Mouse (Mus musculus) limb, embryonic 10.5 days (tissue): Measurements from ENCODE around the gene Nell1. TPM values are rescaled to one million over a fixed set of nuclear protein-coding genes. Genes with fewer than 3 reads are reported as not detected.
"Not testable (repeated sequence)": the region's sequence is repeated elsewhere in the genome, so short reads cannot be mapped to it uniquely, and the experiment has no call there.

Experiments used
- DNase-seq: peaks from one replicate; pipeline ENCODE4 v3.0.0-alpha.2; 2017; ENCODE audit warnings: low spot score
- H3K27ac ChIP-seq: fragments of 300-500 bp; sonication (generic); 2 replicates; pipeline ENCODE4 v1.5.1; 2016; ENCODE audit warnings: mild to moderate bottlenecking
- H3K27me3 ChIP-seq: fragments of 300-500 bp; sonication (generic); 2 replicates; pipeline ENCODE4 v1.6.1; 2016; ENCODE audit warnings: low read depth, mild to moderate bottlenecking; ENCODE audit not compliant: poor library complexity, severe bottlenecking
- H3K36me3 ChIP-seq: fragments of 300-500 bp; sonication (generic); 2 replicates; pipeline ENCODE4 v1.6.1; 2016; ENCODE audit warnings: mild to moderate bottlenecking, moderate library complexity
- H3K4me1 ChIP-seq: fragments of 300-500 bp; sonication (generic); 2 replicates; pipeline ENCODE4 v1.6.1; 2016
- H3K4me3 ChIP-seq: fragments of 300-500 bp; sonication (generic); 2 replicates; pipeline ENCODE4 v1.5.1; 2016; ENCODE audit warnings: mild to moderate bottlenecking, moderate library complexity
- H3K9me3 ChIP-seq: fragments of 300-500 bp; sonication (generic); replicated peaks from 2 replicates; pipeline ENCODE4 v1.6.1; 2016; ENCODE audit warnings: mild to moderate bottlenecking
- WGBS: fragments of 180-500 bp; shearing (Covaris S2); methylation state at CpG from one replicate; pipeline ENCODE4 v1.1.7; 2016; 5-methylcytosine and 5-hydroxymethylcytosine counted together
- polyA plus RNA-seq: library from polyadenylated mRNA; unstranded; fragments of >200 nt; fragmentation: Nextera tagmentation; extraction: Ambion mirVana; gene quantifications from 2 replicates; pipeline ENCODE4 v1.2.1, GENCODE M21; 2016

The Nell1 gene
- polyA plus RNA-seq = 0.55 and 0.74 TPM in 2 replicates

DNA sequence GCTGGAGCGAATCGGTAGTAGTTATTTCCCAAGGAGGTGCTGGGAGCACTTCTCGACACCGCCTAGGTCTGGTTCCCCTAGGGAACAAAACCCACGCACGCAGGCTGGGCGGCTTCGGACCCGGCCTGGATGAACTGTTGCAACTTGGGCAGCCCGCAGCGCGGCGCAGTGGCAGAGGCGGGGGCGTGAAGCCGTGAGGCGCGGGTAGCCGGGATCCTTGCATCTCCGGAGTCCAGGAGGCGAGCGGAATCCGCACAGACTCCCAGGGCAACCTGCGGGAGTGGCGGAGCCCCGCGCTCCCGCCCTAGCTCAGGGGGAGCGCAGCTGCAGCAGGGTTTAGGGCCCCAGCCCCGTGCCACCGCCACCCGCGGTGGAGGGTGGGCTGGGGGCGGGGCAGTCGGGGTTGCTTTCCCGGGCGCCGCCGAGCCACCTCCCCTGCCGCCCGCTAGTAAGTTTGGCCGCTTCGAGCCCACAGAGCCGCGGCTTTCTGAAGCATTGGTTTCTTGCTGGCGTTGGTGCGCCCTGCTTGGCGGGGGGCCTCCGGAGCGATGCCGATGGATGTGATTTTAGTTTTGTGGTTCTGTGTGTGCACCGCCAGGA is at the start of gene Nell1:
Gene Nell1 (plus strand): TSS at position 24 of the 600 bp plus-strand sequence.
- Histone ChIP-seq H3K27ac (peak within 1 kb of the TSS; percentile 71), H3K36me3 (no peaks in the 10 kb centered on the region), H3K4me1 (peaks cover 18% of the 10 kb centered on the region), H3K27me3 (peaks cover 86% of the 10 kb centered on the region), H3K4me3 (peak within 1 kb of the TSS; percentile 63), H3K9me3 (no peaks in the 10 kb centered on the region)
- WGBS = under 1% methylated on average over 52 of the region's 52 CpGs
- peak; percentile 64 for DNase-seq

DNA sequence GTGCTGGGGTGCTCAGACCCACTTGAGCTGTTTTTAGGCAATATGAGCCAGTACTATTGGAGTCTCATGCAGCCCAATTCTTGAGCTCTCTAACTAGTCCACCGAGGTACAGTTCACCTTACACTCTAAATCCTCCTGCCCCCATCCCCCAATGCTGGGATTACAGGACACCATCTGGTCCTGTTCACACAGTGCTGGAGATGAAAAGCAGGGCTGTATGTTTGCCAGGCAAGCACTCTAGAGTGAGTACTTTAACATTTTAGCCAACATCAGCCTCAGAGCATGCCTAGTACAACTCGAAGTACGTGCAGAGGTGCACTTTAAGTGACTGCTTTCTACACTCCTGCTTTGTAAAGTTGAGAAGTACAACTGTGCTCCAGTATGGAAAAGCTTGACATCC is 46.1 kb upstream of the Nell1 start:
- Histone ChIP-seq H3K9me3 (no peaks in the 10 kb centered on the region), H3K36me3 (no peaks in the 10 kb centered on the region), H3K4me3 (no peak overlapping the region), H3K27ac (no peak overlapping the region), H3K4me1 (peaks cover 17% of the 10 kb centered on the region), H3K27me3 (0 out of 2 replicates have a peak, but pooled peaks cover 11% of the 10 kb centered on the region)
- no peak for DNase-seq
- 51% methylated on average over 3 of the region's 3 CpGs for WGBS

DNA sequence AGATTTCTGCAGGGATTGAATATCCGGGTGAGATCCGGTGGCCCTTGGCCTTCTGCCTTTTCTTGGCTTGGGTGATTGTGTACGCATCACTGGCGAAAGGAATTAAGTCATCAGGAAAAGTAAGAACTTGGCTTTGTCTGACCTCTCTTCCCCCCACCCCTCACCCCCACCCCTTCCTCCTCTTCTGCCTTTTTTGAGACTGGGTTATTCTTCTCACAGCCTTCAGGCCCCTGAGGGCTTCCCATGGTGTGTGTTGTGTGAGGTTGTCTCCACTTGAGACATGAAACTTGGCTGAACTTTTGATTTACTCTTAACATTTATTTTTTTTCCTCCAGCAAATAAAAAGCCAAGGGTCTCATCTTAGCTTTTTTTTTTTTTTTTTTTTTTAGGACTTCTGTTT is 44.7 kb upstream of the Nell1 start:
- Histone ChIP-seq H3K9me3 (no peaks in the 10 kb centered on the region), H3K27me3 (0 out of 2 replicates have a peak, but pooled peaks cover 2% of the 10 kb centered on the region), H3K27ac (no peak overlapping the region), H3K36me3 (no peaks in the 10 kb centered on the region), H3K4me1 (peaks cover 17% of the 10 kb centered on the region), H3K4me3 (no peak overlapping the region)
- DNase-seq = no peak
- 81% methylated on average over 4 of the region's 4 CpGs for WGBS

DNA sequence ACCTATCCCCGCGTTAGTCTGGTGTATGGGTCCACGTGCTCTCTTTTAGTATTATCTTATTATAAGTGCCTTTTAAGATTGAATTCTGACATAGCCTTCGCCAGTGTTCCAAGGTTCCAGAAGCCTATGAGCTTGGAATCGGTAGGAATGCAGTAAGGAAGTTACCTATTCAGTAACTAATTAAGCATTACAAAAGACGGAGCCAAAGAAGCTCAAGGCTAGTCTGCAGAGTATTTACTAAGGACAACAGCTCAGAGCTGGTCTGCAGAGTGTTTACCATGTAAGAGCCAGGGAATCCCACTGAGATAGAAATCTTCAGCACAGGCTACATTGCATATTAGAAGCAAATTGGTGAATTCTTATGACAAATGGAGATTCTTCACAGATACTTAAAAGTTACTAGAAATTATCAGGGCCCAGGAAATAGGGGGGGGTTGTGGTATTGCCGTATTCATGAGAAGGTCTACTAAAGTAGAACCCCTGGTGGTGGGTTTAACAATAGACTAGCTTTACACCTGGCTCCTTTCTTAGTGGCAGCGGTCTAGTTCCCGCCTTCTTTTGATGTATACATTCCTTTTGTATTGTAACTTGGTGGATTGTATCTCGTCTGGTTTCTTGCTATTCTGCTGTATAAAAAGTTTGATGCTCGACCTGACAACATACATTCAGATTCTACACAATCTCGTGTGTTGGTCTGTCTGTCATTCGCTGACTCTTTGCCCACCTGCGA is 41.1 kb upstream of the Nell1 start:
- not testable (repeated sequence) for H3K27ac ChIP-seq, H3K27me3 ChIP-seq, H3K4me3 ChIP-seq, H3K36me3 ChIP-seq, H3K9me3 ChIP-seq, DNase-seq
- WGBS = 89% methylated on average over 14 of the region's 14 CpGs
- H3K4me1 ChIP-seq = peaks cover 15% of the 10 kb centered on the region

DNA sequence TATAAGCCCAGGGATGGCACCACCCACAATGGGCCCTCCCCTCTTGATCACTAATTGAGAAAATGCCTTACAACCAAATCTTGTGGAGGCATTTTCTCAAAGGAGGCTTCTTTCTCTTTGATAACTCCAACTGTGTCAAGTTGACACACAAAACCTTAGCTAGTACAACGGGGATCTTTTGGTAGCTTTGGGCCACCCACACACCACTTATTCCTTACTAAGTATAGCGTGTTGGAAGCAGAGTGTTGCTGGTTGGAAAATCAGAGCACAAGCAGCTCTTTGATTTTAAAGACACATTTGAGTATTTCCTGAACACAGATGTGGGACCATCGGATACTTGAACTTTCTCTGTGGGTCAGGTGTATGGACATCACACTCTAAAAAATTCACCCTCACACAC is 37.8 kb upstream of the Nell1 start:
- Histone ChIP-seq H3K4me3 (no peak overlapping the region), H3K36me3 (no peaks in the 10 kb centered on the region), H3K27me3 (no peaks in the 10 kb centered on the region), H3K4me1 (peaks cover 9% of the 10 kb centered on the region), H3K9me3 (no peaks in the 10 kb centered on the region), H3K27ac (no peak overlapping the region)
- 89% methylated on average over 3 of the region's 3 CpGs for WGBS
- DNase-seq = no peak

DNA sequence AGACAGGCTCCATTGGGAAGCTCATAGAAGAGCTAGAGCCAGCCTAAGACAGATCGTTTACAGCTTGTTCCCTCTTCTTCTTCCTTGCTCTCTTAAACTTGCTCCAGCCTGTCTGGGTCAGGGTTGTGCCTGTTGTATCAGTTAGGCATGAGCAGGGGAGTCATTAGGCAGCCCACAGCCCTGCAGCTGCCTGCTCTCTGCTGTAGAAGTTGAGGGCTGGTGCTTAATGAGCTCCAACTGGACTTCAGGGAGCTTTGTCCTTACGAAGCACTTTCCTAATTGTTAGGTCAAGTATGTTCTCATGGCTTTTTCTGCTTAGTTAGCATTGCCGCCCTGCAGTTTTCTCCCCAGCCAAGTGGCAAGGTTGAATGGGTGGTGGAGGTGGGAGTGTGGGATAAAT is 32.6 kb upstream of the Nell1 start:
- H3K9me3 ChIP-seq = no peaks in the 10 kb centered on the region
- H3K4me3 ChIP-seq = no peak overlapping the region
- peaks cover 13% of the 10 kb centered on the region for H3K4me1 ChIP-seq
- no peaks in the 10 kb centered on the region for H3K36me3 ChIP-seq
- WGBS = 55% methylated on average over 3 of the region's 3 CpGs
- DNase-seq = no peak
- H3K27ac ChIP-seq = 0 out of 2 replicates have a peak overlapping the region, but pooled peaks have one; percentile 27
- no peaks in the 10 kb centered on the region for H3K27me3 ChIP-seq

DNA sequence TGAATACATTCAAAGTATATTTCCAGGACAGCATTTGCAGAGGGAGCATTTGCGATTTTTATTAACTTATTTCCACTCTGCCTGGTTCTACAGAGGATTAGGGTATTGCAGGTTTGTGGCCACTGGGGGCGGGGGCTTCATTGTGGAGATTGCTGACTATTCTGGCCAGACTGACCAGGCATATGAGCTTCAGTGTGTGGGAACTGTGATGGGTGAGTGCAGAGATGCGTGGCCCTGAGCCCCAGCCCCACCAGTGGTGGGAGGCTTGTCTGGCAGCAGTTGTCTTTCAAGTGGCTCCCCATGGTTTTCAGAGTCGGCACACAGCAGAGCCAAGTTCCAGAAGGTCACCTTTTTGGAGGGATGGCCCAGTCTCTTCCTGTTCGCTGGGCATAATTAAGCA is 32.2 kb upstream of the Nell1 start:
- DNase-seq = no peak
- Histone ChIP-seq H3K9me3 (no peaks in the 10 kb centered on the region), H3K4me3 (no peak overlapping the region), H3K27me3 (no peaks in the 10 kb centered on the region), H3K36me3 (no peaks in the 10 kb centered on the region), H3K27ac (no peak overlapping the region), H3K4me1 (peaks cover 13% of the 10 kb centered on the region)
- 63% methylated on average over 5 of the region's 5 CpGs for WGBS

DNA sequence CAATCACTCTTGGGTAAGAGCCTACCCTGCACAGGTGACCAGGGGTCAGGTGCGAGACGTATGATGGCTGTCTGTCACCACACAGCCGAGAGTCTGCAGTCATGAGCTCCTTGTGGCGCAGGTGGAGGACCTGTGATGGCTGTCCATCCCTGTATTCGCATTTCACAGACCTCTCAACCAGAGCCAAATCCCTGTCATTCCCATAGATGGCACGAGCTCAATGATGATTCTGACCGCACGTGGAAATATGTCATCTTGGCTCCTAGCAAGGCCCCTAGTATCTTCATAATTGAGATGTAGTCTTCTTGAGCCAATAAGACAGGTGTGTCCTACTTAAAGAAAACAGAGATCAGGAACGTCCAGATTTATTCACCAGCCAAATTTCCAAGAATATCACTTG is 28.0 kb upstream of the Nell1 start:
- no peak for DNase-seq
- Histone ChIP-seq H3K9me3 (no peaks in the 10 kb centered on the region), H3K4me1 (peaks cover 11% of the 10 kb centered on the region), H3K4me3 (no peak overlapping the region), H3K27ac (no peak overlapping the region), H3K36me3 (no peaks in the 10 kb centered on the region), H3K27me3 (no peaks in the 10 kb centered on the region)
- 91% methylated on average over 9 of the region's 9 CpGs for WGBS

DNA sequence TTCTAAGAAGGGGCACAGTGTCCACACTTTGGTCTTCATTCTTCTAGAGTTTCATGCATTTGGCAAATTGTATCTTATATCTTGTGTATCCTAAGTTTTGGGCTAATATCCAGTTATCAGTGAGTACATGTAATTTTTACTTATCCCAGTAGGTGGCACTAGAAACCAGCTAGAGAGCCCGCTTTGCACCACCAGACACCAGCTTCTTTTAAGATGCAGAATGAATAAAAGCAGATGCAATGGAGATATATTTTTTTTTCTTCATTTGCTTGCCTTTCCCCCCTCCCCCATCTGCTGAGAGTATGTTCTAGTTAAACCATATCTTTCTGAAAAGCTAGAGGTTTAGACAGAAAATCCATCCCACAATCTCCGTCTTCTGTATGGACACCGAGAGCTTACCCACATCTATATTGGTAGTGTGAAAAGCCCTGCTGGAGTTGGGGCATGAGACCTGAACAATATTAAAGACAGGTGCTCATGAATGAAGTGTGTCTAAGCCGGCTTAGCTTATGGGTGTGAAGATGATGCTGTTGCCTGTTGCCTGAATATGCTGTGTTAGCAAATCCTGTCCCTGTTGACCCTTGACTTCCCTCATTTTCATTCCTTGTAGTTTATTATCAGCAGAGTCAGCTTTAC is 21.0 kb upstream of the Nell1 start:
- no peak overlapping the region for H3K4me3 ChIP-seq
- no peaks in the 10 kb centered on the region for H3K9me3 ChIP-seq
- H3K36me3 ChIP-seq = no peaks in the 10 kb centered on the region
- DNase-seq = no peak
- peaks cover 10% of the 10 kb centered on the region for H3K4me1 ChIP-seq
- H3K27ac ChIP-seq = no peak overlapping the region
- H3K27me3 ChIP-seq = no peaks in the 10 kb centered on the region
- 59% methylated on average over 4 of the region's 4 CpGs for WGBS

DNA sequence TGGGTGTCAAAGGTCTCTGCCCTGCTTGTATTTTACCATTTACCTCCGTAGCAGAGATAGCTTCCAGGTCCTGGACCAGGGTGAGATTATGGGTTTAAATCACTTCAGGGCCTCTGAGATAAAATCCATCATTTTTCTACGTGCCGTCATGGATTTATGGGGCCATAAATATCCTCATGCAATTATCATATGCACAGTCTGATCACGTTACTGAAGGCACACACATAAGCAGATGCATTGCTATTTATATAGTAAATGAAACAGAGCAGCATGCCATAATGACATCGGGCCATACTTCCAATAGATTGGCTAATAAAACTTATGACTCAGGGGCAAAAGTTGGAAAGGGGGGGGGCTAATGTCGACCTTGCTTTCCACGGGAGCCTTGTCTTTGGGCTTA is 19.8 kb upstream of the Nell1 start:
- no peak overlapping the region for H3K4me3 ChIP-seq
- no peaks in the 10 kb centered on the region for H3K9me3 ChIP-seq
- peaks cover 10% of the 10 kb centered on the region for H3K4me1 ChIP-seq
- no peaks in the 10 kb centered on the region for H3K27me3 ChIP-seq
- DNase-seq = no peak
- WGBS = 58% methylated on average over 7 of the region's 7 CpGs
- no peak overlapping the region for H3K27ac ChIP-seq
- no peaks in the 10 kb centered on the region for H3K36me3 ChIP-seq

DNA sequence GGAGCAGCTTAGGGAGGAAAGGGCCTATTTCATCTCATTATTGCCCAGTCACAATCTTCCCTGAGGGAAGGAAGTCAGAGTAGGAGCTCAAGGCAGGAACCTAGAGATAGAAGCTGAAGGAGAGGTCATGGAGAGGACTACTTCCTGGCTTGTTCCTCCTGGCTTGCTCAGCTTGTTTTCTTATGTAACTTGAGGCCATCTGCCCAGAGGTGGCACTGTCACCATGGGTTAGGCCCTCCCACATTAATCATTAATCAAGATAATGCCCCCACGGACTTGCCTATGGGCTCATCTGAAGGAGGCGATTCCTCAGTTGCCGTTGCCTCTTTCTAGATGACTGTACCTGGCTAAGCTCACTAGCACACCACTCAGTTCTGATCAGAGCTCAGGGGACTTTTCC is 17.5 kb upstream of the Nell1 start:
- Histone ChIP-seq H3K27me3 (no peaks in the 10 kb centered on the region), H3K4me1 (peaks cover 10% of the 10 kb centered on the region), H3K36me3 (no peaks in the 10 kb centered on the region), H3K4me3 (no peak overlapping the region), H3K27ac (no peak overlapping the region), H3K9me3 (no peaks in the 10 kb centered on the region)
- DNase-seq = no peak
- 66% methylated on average over 3 of the region's 3 CpGs for WGBS

DNA sequence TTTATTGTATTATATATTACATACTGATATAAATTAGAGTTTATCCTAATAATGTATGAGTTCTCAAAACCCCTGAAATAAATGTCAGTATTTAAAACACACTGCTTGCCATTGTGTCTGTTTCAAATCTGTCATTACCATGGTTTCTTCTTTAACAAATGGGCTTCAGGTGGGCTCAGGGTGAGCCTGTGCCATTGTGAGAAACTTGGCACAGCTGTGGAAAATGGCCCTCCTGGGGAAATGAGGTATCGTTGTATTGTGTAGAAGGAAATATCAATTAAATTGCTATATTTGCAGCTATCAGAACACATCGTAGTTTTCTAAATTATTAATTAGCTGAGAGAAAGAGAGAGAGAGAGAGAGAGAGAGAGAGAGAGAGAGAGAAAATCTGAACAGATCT is 10.9 kb upstream of the Nell1 start:
- Histone ChIP-seq H3K36me3 (no peaks in the 10 kb centered on the region), H3K4me1 (no peaks in the 10 kb centered on the region), H3K9me3 (no peaks in the 10 kb centered on the region), H3K27me3 (no peaks in the 10 kb centered on the region), H3K27ac (no peak overlapping the region), H3K4me3 (no peak overlapping the region)
- no peak for DNase-seq
- WGBS = 90% methylated on average over 2 of the region's 2 CpGs

DNA sequence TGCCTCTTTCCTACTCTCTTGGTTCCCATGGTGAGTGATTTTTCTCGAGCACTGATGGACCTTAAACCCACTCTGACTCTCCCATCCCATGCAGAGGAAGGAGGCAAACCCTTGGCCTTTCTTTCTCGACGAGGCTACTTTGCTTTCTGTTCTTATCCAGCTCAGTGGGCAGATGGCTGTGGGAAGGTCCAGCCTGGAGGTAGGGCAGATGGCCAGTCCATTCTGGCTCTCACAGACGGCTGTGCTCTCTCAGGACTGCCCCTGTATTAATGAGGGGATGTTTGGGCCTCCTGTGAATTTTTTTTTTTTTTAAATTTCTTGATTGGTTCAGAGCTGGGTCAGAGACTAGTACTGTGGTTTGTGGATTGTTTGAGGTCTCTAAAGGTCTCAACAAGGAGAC is 5.1 kb upstream of the Nell1 start:
- 55% methylated on average over 4 of the region's 4 CpGs for WGBS
- Histone ChIP-seq H3K36me3 (no peaks in the 10 kb centered on the region), H3K4me3 (no peak overlapping the region), H3K4me1 (peaks cover under 1% of the 10 kb centered on the region), H3K9me3 (no peaks in the 10 kb centered on the region), H3K27ac (no peak overlapping the region), H3K27me3 (peaks cover 33% of the 10 kb centered on the region)
- DNase-seq = no peak
